Mouse (Mus musculus): Measurements from ENCODE around the gene Fam20a.

Gene Fam20a

DNA sequence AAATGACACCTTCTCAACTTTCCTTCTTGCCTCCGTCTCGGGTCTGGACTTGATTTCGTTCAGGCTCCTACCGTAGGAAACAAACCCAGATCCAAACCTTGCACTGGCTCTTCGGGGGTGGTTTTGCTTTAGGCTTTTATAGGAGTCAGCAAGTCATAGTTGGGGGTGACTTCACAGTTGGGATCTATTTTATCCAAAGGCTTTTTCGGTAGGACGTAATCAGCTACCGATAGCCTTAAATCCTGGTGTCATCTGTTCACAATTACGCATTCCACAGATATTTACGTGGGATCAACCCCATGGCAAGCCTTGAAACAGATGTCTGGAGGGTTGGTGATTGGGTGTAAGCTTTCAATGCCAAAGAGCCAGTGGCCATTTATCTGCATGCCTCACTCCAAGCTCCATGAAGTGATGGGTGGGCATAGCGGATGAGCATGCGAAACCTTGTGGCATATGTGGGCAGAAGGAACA, 6.7 kb downstream of the Fam20a start:
- DNase-seq (ENCODE audit: low spot score), result no peak

DNA sequence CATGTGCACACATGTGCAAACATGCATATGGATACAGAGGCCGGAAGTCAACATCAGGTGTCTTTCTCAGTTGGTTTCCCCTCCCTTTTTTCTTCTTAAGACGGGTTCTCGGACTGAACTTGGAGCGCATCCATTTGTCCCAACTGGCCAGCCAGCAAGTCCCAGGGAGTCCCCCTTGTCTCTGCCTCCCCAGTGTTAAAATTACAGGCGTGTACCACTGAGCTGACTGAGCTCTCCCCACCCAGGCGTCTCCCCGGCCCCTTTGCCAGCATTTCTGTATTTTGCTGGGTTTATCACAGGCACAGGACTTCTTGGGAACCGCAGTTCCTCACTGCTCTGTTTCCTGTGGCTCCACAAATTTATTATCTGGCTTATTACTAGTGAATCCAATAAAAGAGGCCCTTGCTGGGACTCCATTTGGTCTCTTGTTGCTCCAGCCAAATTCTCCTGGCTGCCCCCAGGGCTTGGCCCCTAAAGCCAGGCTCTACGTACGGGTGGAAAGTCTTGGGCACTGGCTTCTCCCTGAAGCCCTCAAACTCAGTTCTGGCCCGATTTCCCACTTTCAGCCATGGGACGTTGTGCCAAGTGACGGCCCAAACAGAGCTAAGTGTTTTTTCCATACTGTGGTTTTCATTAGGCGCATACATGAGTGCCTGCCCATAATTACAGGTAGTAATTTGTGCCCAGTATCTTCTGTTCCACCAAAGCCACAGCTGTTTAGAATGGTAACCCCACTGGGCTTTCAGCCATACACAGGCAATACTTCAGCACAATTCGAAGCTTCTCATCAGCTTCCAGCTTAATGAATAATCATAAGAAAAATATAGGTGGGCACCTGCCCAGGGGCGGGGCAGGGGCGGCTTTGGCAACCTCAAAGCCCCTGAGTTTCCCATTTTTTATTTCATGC, 7.5 kb downstream of the Fam20a start:
- no peak for DNase-seq (ENCODE audit: low spot score)

DNA sequence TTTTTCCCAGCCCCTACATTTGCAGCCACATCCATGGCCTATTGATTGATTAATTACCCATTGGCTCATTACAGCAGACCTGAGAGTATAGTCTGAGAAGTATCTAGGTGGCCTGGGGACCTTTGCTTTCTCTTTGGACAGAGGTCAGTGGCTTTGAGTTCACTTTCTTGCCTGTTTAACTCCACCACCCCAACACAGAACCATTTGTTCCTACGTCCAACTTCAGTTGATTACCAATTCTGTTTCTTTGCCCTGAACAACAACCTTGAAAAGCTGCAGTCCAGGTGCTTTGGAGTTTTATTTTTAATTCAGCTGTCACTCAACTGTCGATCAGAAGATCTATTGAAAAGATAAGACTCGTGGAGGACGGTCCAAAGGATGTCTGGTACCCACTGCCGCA, 12.6 kb downstream of the Fam20a start:
- no peak for DNase-seq (ENCODE audit: low spot score)

DNA sequence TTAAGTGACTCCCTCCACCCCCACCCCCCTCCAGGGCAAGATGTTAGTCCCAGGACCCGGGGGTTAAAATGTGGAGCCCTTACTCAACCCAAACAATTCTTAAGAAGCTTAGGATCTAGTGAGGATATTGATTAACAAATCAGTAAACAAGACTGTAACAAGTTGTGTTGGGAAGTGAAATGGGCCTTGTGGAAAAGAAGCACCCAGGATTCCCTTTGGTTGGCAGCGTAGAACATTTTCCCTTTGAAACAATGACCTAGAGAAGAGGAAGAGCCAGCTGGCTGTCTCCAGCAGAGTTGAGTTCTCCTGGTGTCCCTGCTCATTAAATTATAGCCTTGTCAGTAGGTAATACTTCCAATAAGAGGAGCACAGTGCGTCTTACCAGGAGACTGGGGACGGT, 13.3 kb downstream of the Fam20a start:
- no peak for DNase-seq (ENCODE audit: low spot score)

DNA sequence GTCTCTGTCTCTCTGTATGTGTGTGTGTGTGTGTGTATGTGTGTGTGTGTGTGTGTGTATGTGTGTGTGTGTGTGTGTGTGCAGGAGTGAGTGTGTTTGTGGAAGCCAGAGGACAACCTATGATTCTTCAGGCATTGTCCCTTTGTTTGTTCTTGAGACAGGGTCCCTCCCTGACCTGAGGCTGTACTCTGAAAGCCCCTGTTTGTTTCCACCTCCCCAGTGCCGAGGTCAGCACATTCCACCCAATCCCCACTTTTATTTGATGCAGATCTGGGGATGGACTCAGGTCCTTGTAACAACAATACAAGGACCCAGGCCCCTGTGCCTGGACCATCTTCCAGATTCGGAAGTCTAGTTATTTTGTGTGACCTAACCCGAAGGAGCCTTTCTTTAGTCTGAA, 14.6 kb downstream of the Fam20a start:
- DNase-seq (ENCODE audit: low spot score), result no peak

DNA sequence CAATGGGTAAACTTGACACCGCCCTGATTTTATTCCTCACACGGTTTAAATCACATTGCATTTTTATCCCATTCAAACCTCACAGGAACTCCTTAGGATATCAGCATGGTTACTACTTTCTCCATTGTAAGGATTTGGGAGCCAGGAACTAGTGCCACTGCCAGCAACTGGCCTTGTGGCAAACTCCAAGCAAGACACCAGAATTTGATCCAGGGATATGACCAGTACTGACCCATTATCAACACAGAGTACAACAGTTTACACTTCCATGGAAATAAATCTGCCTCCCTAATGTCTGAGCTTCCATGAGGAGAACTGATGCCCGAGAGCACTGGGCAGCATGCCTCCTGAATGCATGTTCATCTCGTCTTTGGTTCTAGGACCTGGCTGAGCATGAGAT, 15.5 kb downstream of the Fam20a start:
- DNase-seq (ENCODE audit: low spot score), result no peak

DNA sequence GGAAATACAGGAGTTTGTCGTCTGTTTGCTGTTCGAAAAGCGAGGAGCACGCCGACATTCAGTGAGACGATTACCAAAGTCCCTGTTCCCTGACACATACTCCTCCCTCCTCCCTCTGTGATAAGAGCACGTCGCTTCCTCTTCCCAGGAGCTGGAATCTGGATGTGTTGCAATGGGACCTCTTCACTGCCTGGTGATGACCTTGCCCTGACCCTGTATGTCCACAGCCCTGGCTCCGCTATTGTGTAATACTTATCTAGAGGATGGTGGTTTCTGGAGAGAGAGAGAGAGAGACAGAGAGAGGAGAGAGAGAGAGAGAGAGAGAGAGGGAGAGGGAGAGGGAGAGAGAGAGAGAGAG, 16.0 kb downstream of the Fam20a start:
- DNase-seq (ENCODE audit: low spot score), result no peak

DNA sequence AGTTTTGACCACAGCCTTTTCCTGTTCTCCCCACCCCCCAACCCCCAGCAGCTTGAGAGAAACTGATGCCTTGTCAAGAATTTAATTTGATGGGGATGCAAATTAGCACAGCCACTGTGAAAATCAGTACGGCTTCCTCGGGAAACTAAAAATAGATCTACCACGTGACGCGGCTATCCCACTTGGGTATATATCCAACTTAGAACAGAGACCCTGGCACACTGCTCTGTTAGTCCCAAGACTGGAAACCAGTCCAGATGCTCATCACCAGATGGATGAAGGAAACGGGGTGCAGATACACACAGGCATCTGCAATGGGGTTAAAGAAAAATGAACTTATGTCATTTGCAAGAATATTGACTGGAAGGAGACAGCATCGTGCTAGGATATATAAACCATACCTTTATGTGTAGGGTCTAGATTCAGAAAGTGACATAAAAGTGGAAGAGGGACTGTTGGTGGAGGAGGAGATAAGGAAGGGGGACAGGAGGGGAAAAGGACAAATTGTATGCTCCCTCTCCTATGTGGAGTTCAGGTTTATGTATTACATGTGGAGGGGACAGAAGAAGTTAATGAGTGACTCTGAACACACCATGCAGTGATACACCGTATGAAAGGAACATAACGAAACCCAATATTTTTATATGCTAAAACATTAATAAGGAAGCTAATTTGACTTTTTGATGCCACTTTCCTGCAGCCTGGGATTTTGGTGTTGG, 16.6 kb downstream of the Fam20a start:
- DNase-seq (ENCODE audit: low spot score), result no peak

DNA sequence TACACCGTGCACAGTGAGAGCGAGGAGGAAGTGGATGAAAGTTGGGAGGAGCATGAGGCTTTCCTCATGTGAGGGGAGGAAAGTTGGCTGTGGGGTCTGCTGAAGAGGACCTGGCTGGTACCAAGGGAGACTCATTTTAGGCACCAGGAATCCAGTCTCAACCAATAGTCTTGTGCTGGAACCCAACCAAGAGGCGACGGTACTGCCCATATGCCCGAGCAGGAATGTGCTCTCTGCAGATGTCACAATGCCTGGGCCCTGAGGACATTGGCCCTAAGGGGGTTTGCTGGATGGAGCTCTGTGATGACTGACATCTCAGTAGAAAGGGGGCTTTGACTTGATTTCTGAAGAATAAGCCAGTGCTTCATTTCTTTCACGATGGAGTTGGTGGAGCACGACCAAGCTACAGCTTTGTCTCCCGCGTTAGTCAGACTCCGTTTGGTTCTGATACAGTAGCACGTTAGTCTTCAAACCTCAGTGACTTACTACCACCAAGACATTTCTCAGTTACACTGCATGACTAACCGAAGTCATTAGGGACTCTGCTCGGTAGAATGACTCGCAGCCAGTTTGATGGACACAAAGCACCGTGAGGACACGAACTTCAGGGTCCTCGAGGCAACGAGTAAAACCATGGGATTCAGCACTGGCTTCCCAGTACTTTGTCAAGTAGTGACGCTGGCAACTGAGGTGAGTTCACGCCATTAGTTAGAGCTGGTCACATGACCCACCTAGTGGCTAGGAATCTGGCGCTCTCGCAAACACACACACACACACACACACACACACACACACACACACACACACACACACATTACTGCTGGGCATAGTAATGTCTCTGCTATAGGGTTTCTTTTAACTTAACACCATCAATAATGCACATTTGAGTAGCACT, 17.5 kb downstream of the Fam20a start:
- DNase-seq (ENCODE audit: low spot score), result no peak

DNA sequence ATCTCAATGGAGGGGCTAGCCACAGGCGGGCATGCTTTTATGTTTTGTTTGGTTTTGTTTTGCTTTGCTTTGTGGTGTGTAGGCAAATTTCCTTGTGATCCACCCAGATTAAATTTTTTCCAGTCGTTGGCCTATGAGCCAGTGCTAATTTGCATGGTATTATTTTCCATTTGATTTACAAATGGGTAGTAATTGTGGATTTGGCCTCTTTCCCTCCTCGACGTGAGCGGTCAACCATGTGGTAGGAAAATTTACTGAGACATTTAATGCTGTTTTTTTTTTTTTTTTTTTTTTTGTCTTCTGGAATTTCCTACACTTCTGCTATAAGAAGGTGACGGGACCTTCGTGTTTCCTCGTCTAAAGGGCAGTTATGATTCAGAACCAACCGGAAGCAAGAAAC, 18.2 kb downstream of the Fam20a start:
- no peak for DNase-seq (ENCODE audit: low spot score)

DNA sequence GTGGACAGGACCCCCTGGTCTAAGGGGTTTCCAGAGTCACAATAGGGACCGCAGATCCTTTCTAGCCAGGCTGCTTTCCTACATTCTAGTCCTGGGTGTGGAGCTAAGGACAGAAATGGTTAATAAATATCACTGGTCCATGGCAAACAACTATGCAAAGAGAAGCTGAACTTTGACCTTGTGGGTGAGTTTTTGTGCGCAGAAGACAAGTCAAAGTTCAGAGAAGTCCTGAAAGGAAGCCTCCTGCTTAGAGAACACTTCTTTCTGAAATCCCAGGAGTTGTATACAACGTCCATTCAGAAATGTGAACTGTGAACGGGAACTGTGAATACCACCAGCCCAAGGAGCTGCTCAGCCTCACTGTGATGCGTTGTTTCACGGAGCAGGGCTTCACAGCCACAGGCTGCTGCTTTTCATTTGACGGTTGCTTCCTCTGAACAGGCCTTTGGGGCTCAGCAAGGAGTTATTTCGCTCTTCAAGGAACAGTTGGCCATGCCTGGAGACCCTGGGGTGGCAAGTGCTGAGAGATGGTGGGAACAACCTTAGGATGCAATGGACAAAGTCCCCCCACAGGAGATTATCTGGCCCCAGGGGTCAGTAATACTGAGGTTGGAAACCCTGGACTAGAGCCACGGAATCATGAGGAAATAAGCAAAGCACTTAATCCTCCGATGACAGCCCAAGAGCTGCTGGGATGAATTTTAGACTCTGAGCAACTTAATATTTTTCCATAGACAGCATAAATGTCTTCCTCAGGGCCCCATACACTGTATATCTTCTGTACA, 19.9 kb downstream of the Fam20a start:
- no peak for DNase-seq (ENCODE audit: low spot score)

DNA sequence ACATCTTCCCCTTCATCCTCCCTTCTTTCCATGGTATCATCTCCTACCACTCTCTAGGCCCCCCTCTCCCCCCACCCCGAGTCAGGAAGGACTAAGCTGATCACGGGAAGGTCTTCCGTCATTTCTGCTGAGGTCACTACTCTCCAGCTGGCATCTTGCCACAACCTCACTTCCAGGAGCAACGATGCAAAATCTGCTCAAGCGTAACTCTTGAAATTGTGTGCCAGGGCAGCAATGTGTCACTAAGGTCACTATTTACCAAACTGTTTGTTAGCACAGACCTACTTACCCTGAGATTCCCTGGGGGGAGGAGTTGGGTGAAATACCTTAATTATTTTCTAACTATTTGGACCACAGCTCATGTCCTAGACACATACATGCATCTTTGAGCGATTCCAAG, 21.3 kb downstream of the Fam20a start:
- no peak for DNase-seq (ENCODE audit: low spot score)

DNA sequence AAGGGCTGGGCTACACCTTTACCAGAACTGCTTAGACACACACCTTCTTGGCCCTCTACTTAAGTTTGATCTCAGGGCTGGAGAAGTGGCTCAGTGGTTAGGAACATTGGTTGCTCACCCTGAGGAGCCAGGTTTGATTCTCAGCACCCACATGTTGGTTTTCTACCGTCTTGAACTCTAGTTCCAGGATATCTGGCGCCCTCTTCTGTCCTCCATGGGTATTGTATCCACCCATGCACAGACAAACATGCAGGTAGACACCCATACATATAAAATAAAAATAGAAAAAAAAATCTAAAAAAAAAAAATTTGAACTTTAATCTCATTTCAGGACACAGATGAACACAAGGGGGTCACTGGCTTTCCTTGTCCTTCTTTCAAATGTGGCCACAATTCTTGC, 22.3 kb downstream of the Fam20a start:
- DNase-seq (ENCODE audit: low spot score), result no peak

DNA sequence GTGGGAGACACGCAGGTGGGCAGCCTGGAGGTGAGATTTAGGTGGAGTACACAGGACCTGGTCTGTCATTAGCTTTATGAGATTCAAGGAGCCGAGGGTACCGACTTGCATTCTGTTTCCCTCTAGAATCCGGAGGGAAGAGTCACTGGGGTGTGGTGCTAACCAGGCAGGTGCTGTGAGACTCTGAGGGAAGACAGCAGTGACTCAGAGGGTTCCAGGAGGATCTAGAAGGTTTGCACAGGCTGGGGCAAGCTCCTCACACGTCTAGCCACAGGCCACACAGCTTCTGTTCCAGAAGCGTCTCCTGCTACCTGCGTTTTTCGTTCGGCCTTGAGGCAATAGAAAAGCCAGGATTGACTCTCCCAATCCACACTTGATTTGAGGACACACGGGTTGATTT, 23.3 kb downstream of the Fam20a start:
- peak; percentile 12 for DNase-seq (ENCODE audit: low spot score)

DNA sequence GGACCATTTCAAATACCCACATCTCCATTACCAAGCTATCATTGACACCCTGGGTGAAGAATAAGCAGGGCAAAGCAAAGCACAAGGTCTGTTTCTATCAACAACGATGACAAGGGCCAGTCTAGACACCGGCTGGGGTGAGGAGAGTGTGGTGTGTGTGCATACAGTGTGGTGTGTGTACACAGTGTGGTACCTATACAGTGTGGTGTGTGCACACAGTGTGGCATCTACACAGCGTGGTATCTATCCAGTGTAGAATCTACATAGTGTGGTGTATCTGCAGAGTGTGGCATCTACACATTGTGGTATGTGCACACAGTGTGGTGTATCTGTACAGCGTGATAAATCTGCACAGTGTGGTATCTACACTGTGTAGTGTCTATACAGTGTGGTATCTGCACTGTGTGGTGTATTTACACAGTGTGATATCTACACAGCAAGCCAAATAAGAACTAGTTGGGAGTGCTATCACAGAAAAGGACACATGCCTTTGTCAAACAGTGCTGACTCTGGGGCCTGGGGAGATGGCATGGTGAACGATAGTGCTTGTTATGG, 24.9 kb downstream of the Fam20a start:
- no peak for DNase-seq (ENCODE audit: low spot score)

DNA sequence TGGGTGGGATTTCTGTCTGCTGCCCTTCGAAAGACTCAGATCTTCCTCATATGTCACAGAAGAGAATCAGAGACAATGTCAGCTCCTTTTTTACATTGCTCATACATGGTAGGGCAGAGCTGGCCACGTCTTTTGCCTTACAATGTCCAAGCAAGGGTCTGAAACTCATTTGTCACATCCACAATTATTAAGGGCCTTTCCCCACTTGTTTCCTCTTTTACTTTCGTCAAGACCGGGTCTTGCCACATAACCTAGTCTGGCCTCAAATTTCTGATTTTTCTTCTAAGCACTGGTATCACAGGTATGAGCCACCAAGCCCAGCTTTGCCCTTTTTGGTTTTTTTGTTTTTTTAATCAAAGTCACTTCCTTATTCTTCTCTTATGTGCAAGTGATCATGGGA, 25.6 kb downstream of the Fam20a start:
- DNase-seq (ENCODE audit: low spot score), result no peak

DNA sequence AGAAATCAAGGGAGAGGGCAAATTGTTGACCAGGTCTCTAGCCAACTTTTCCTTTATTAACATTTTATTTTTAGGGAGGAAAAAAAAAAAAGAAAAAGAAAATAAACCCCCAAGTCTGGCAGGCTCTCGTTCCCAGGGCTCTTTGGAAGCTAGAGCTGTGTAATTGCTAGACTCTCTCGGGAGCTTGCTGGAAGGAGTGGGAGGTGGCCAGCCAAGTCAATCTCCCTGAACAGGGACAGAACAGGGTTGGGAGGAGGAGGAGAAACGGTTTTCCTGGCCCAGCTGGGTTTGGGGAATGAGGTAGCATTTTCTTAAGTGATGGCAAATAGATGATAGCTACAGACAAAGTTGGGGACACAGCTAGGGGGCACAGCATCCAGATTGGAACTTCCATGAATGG, 29.3 kb downstream of the Fam20a start:
- DNase-seq (ENCODE audit: low spot score), result no peak

DNA sequence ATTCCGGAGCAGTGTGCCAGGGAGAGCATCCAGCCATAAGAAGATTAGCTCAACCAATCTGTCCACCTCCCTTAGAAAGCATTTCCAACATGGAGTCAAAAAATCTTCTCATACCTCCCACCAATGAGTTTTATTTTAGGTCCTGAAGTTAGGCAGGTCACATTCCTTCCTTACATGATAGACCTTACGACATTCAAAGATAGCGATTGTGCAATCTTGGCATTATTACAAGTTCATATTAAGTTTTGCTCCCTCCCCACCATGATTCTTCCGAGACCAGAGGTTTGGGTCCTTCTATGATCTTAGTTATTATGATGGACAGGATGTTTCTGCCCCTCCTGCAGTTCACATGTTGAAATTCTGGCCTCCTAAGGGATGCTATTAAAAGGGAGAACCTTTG, 32.5 kb downstream of the Fam20a start:
- DNase-seq (ENCODE audit: low spot score), result no peak

DNA sequence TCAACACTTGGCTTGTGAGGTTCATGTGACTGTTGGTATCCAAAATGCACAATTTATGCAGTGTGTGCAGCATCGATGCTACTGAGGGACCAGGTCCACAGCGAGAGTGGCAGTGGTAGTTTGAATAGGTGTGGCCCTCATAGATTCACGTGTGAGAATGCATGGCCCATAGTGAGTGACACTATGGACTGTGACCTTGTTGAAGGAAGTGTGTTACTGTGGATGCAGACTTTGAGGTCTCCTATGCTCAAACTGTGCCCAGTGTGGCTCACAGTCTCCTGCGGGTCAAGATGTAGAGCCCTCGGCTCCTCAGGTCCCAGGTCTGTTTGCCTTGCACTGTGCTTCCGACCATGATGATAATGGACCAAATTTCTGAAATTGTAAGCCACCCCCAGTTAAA, 39.9 kb downstream of the Fam20a start:
- DNase-seq (ENCODE audit: low spot score), result no peak

DNA sequence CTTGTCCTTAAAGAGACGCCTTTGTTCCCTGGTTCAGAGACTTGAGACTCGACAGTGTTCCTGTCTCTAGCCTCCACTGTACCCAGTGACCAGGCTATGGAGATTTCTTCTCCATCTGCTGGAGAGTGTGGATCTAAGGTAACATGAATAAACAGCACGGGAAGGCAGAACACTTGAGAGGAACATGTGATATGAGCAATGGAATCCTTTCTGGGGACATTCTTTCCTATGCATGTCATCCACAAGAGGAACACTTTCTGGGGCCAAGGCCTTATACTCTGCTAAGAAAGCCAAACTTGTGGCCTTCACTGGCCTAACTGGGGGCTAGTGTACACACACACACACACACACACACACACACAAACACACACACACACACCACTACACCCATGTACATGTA, 40.5 kb downstream of the Fam20a start:
- no peak for DNase-seq (ENCODE audit: low spot score)

DNA sequence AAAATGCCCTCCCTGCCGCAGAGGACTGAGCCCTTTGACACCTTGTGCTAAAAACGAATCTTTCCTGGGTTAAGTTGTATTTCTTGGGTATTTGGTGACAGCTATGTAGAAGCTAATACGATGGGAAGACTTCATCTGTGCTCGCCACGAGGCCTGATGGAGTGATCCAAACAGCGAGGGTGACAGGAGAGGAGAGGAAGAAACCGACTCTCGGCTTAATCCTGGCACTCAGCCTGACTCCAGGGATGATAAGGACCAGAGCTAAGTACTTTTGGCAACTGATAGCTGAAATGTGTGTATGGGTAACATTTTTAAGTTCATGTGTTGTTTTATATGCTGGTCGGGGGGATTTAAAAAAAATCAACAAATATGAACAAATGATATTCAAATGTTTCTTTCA, 41.1 kb downstream of the Fam20a start:
- DNase-seq (ENCODE audit: low spot score), result no peak
